In the genomic region with DNA sequence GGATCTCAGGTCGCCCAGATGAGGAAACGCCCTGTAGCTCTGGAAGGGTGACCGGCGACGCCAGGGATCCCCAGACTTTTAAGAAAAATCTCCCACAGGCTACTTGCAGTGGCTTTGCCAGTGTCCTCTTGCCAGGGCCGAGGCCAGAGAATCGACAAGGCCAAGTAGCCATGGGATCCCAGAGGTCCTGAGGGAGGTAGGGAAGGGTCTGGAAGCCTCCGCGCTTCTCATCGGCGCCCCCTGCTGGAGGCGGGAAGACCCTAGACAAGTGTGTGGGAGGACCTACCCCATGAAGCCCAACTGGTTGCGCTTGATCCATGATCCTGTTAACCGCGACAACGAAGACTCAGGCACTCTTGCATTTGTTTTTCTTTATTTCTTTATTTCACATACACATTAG, we compare ENCODE assay signal across 8 mouse cellular contexts. TPM values are rescaled to one million over a fixed set of nuclear protein-coding genes. Genes with fewer than 3 reads are reported as not detected.
A peak's percentile ranks its signal among the peaks of the same experiment; 100 is the strongest.
DNase-seq lines count a peak whose midpoint lies in the region; ATAC-seq lines count a peak whose summit lies in the region.

No protein-coding gene starts in this region.

- H3K27ac ChIP-seq in embryonic facial prominence, embryonic 13.5 days = no peak overlapping the region
- peak overlapping the region; percentile 91 for H3K27ac ChIP-seq in heart, embryonic 11.5 days (ENCODE audit: low read depth, low read length)
- no peak overlapping the region for H3K27ac ChIP-seq in kidney, embryonic 14.5 days (ENCODE audit: low read depth, low read length)
- H3K27ac ChIP-seq in lung, embryonic 16.5 days (ENCODE audit: low read length) = peak overlapping the region; percentile 62

- 6% methylated on average over 16 of the region's 16 CpGs for WGBS in embryonic facial prominence, embryonic 13.5 days
- 2% methylated on average over 16 of the region's 16 CpGs for WGBS in heart, embryonic 11.5 days (ENCODE audit: insufficient replicate concordance)
- WGBS in kidney, embryonic 14.5 days = 1% methylated on average over 16 of the region's 16 CpGs
- 12% methylated on average over 16 of the region's 16 CpGs for WGBS in lung, embryonic 16.5 days

- peaks cover 77% of the 10 kb centered on the region for H3K27me3 ChIP-seq in embryonic facial prominence, embryonic 13.5 days
- H3K27me3 ChIP-seq in heart, embryonic 11.5 days (ENCODE audit: control insufficient read depth, insufficient read depth, low read length) = peaks cover 66% of the 10 kb centered on the region
- peaks cover 75% of the 10 kb centered on the region for H3K27me3 ChIP-seq in kidney, embryonic 14.5 days (ENCODE audit: control insufficient read depth, insufficient read depth, low read length)
- H3K27me3 ChIP-seq in lung, embryonic 16.5 days (ENCODE audit: control insufficient read depth, insufficient read depth, low read depth, low read length) = peaks cover 7% of the 10 kb centered on the region

- ATAC-seq in CD4-positive, CD25-positive, alpha-beta regulatory T cell, adult 4 months = peak; percentile 60
- ATAC-seq in activated CD4-positive, CD25-positive, alpha-beta regulatory T cell, adult 4 months = peak; percentile 55
- no peak for ATAC-seq in embryonic facial prominence, embryonic 13.5 days (ENCODE audit: insufficient number of reproducible peaks, insufficient read depth, low FRiP score, low TSS enrichment, low read depth)
- 0 out of 2 replicates have a peak, but pooled peaks have one; percentile 24 for ATAC-seq in heart, embryonic 11.5 days (replicated peaks; ENCODE audit: insufficient number of reproducible peaks, low FRiP score, low TSS enrichment)
- 0 out of 2 replicates have a peak, but pooled peaks have one; percentile 21 for ATAC-seq in kidney, embryonic 14.5 days (ENCODE audit: low FRiP score, low TSS enrichment)
- no peak for ATAC-seq in lung, embryonic 16.5 days (ENCODE audit: low read depth)
- no peak for ATAC-seq in megakaryocyte progenitor cell, adult 5-6 weeks (replicated peaks; ENCODE audit: poor library complexity)

- peak overlapping the region; percentile 20 for H3K4me3 ChIP-seq in embryonic facial prominence, embryonic 13.5 days
- H3K4me3 ChIP-seq in heart, embryonic 11.5 days (ENCODE audit: low read depth, low read length) = peak overlapping the region; percentile 51
- peak overlapping the region; percentile 28 for H3K4me3 ChIP-seq in kidney, embryonic 14.5 days (ENCODE audit: low read length)
- peak overlapping the region; percentile 38 for H3K4me3 ChIP-seq in lung, embryonic 16.5 days (ENCODE audit: low read length)

- H3K4me1 ChIP-seq in embryonic facial prominence, embryonic 13.5 days = peaks cover 61% of the 10 kb centered on the region
- H3K4me1 ChIP-seq in heart, embryonic 11.5 days (ENCODE audit: control insufficient read depth, insufficient read depth, low read length) = peaks cover 57% of the 10 kb centered on the region
- peaks cover 43% of the 10 kb centered on the region for H3K4me1 ChIP-seq in kidney, embryonic 14.5 days (ENCODE audit: control insufficient read depth, insufficient read depth, low read length)
- H3K4me1 ChIP-seq in lung, embryonic 16.5 days (replicated peaks; ENCODE audit: control insufficient read depth, insufficient read depth, low read length) = peaks cover 47% of the 10 kb centered on the region

- H3K4me2 ChIP-seq in embryonic facial prominence, embryonic 13.5 days = peak overlapping the region; percentile 46
- peak overlapping the region; percentile 79 for H3K4me2 ChIP-seq in heart, embryonic 11.5 days
- peak overlapping the region; percentile 42 for H3K4me2 ChIP-seq in kidney, embryonic 14.5 days (replicated peaks; ENCODE audit: low read depth, low read length)
- H3K4me2 ChIP-seq in lung, embryonic 16.5 days (ENCODE audit: low read depth, low read length) = peak overlapping the region; percentile 60

- H3K36me3 ChIP-seq in embryonic facial prominence, embryonic 13.5 days = peaks cover 21% of the 10 kb centered on the region
- no peaks in the 10 kb centered on the region for H3K36me3 ChIP-seq in heart, embryonic 11.5 days (ENCODE audit: control insufficient read depth, insufficient read depth, low read length)
- peaks cover 3% of the 10 kb centered on the region for H3K36me3 ChIP-seq in kidney, embryonic 14.5 days (ENCODE audit: control insufficient read depth, insufficient read depth, low read length)
- H3K36me3 ChIP-seq in lung, embryonic 16.5 days (ENCODE audit: control insufficient read depth, insufficient read depth, low read length) = no peaks in the 10 kb centered on the region

- H3K9me3 ChIP-seq in embryonic facial prominence, embryonic 13.5 days = no peaks in the 10 kb centered on the region
- H3K9me3 ChIP-seq in heart, embryonic 11.5 days (replicated peaks; ENCODE audit: control insufficient read depth, low read length) = no peaks in the 10 kb centered on the region
- no peaks in the 10 kb centered on the region for H3K9me3 ChIP-seq in kidney, embryonic 14.5 days (ENCODE audit: control insufficient read depth, low read length)
- H3K9me3 ChIP-seq in lung, embryonic 16.5 days (ENCODE audit: control insufficient read depth, low read length) = no peaks in the 10 kb centered on the region

- peak; percentile 83 for DNase-seq in right cerebral cortex, postnatal 4 days

- no peak overlapping the region for H3K9ac ChIP-seq in embryonic facial prominence, embryonic 13.5 days
- H3K9ac ChIP-seq in heart, embryonic 11.5 days (ENCODE audit: low read depth, low read length) = peak overlapping the region; percentile 72
- H3K9ac ChIP-seq in kidney, embryonic 14.5 days (ENCODE audit: low read depth, low read length) = peak overlapping the region; percentile 34; the same call in 1 of the 2 replicates
- H3K9ac ChIP-seq in lung, embryonic 16.5 days (ENCODE audit: low read length) = peak overlapping the region; percentile 42; the same call in 1 of the 2 replicates

RNA-seq across cellular contexts. Expression of a gene that starts 3.1 kb away (rescaled TPM):
- polyA plus RNA-seq in CD4-positive, CD25-positive, alpha-beta regulatory T cell, adult 4 months (2017; shearing (Covaris generic)) = 1 to 10 TPM; 2.0 to 2.6 TPM
- polyA plus RNA-seq in activated CD4-positive, CD25-positive, alpha-beta regulatory T cell, adult 4 months (2017; shearing (Covaris generic)) = 1 to 10 TPM in 1 of 2 experiments, under 1 TPM in 1; 0.85 to 1.2 TPM
- polyA plus RNA-seq in embryonic facial prominence, embryonic 13.5 days (2015; fragmentation: Nextera tagmentation; extraction: Ambion mirVana) = 4.8 and 4.9 TPM in 2 replicates
- polyA plus RNA-seq in heart, embryonic 11.5 days (2014; fragmentation: Nextera tagmentation; extraction: Ambion mirVana) = 19.5 and 22.9 TPM in 2 replicates
- 6.3 and 8.9 TPM in 2 replicates for polyA plus RNA-seq in kidney, embryonic 14.5 days (2014; fragmentation: Nextera tagmentation; extraction: Ambion mirVana)
- polyA plus RNA-seq in lung, embryonic 16.5 days (2015; fragmentation: Nextera tagmentation; extraction: Ambion mirVana) = 11.4 and 12.5 TPM in 2 replicates
- total RNA-seq in megakaryocyte progenitor cell, adult 5-6 weeks (2015) = 56.3 and 72.0 TPM in 2 replicates
- 58.0 and 65.6 TPM in 2 replicates for total RNA-seq in megakaryocyte progenitor cell, adult 5-6 weeks (2017)

RNA-seq across cellular contexts. Expression of a gene that starts 16.7 kb away (rescaled TPM):
- 1 to 10 TPM; 8.1 to 9.1 TPM for polyA plus RNA-seq in CD4-positive, CD25-positive, alpha-beta regulatory T cell, adult 4 months (2017; shearing (Covaris generic))
- polyA plus RNA-seq in activated CD4-positive, CD25-positive, alpha-beta regulatory T cell, adult 4 months (2017; shearing (Covaris generic)) = 10 to 100 TPM in 1 of 2 experiments, 1 to 10 TPM in 1; 9.4 to 12.5 TPM
- polyA plus RNA-seq in embryonic facial prominence, embryonic 13.5 days (2015; fragmentation: Nextera tagmentation; extraction: Ambion mirVana) = 16.3 and 16.6 TPM in 2 replicates
- polyA plus RNA-seq in heart, embryonic 11.5 days (2014; fragmentation: Nextera tagmentation; extraction: Ambion mirVana) = 19.1 and 19.6 TPM in 2 replicates
- polyA plus RNA-seq in kidney, embryonic 14.5 days (2014; fragmentation: Nextera tagmentation; extraction: Ambion mirVana) = 28.1 and 33.1 TPM in 2 replicates
- 16.9 and 19.5 TPM in 2 replicates for polyA plus RNA-seq in lung, embryonic 16.5 days (2015; fragmentation: Nextera tagmentation; extraction: Ambion mirVana)
- 71.6 and 77.1 TPM in 2 replicates for total RNA-seq in megakaryocyte progenitor cell, adult 5-6 weeks (2015)
- total RNA-seq in megakaryocyte progenitor cell, adult 5-6 weeks (2017) = 50.9 and 53.5 TPM in 2 replicates

RNA-seq across cellular contexts. Expression of a gene that starts 18.2 kb away (rescaled TPM):
- polyA plus RNA-seq in CD4-positive, CD25-positive, alpha-beta regulatory T cell, adult 4 months (2017; shearing (Covaris generic)) = 10 to 100 TPM; 45.0 to 60.3 TPM
- 10 to 100 TPM; 32.6 to 49.8 TPM for polyA plus RNA-seq in activated CD4-positive, CD25-positive, alpha-beta regulatory T cell, adult 4 months (2017; shearing (Covaris generic))
- 71.3 and 78.6 TPM in 2 replicates for polyA plus RNA-seq in embryonic facial prominence, embryonic 13.5 days (2015; fragmentation: Nextera tagmentation; extraction: Ambion mirVana)
- 49.7 and 51.6 TPM in 2 replicates for polyA plus RNA-seq in heart, embryonic 11.5 days (2014; fragmentation: Nextera tagmentation; extraction: Ambion mirVana)
- polyA plus RNA-seq in kidney, embryonic 14.5 days (2014; fragmentation: Nextera tagmentation; extraction: Ambion mirVana) = 65.4 and 82.3 TPM in 2 replicates
- 54.7 and 58.8 TPM in 2 replicates for polyA plus RNA-seq in lung, embryonic 16.5 days (2015; fragmentation: Nextera tagmentation; extraction: Ambion mirVana)
- total RNA-seq in megakaryocyte progenitor cell, adult 5-6 weeks (2015) = 56.0 and 64.4 TPM in 2 replicates
- total RNA-seq in megakaryocyte progenitor cell, adult 5-6 weeks (2017) = 82.2 and 84.4 TPM in 2 replicates

RNA-seq across cellular contexts. Expression of a gene that starts 18.5 kb away (rescaled TPM):
- polyA plus RNA-seq in CD4-positive, CD25-positive, alpha-beta regulatory T cell, adult 4 months (2017; shearing (Covaris generic)) = 10 to 100 TPM; 24.3 to 28.6 TPM
- 10 to 100 TPM; 20.2 to 37.5 TPM for polyA plus RNA-seq in activated CD4-positive, CD25-positive, alpha-beta regulatory T cell, adult 4 months (2017; shearing (Covaris generic))
- polyA plus RNA-seq in embryonic facial prominence, embryonic 13.5 days (2015; fragmentation: Nextera tagmentation; extraction: Ambion mirVana) = 6.1 and 6.2 TPM in 2 replicates
- 3.4 and 5.4 TPM in 2 replicates for polyA plus RNA-seq in heart, embryonic 11.5 days (2014; fragmentation: Nextera tagmentation; extraction: Ambion mirVana)
- 1.7 and 2.8 TPM in 2 replicates for polyA plus RNA-seq in kidney, embryonic 14.5 days (2014; fragmentation: Nextera tagmentation; extraction: Ambion mirVana)
- 3.1 and 3.7 TPM in 2 replicates for polyA plus RNA-seq in lung, embryonic 16.5 days (2015; fragmentation: Nextera tagmentation; extraction: Ambion mirVana)
- total RNA-seq in megakaryocyte progenitor cell, adult 5-6 weeks (2015) = 12.2 and 15.2 TPM in 2 replicates
- total RNA-seq in megakaryocyte progenitor cell, adult 5-6 weeks (2017) = 3.7 and 8.5 TPM in 2 replicates

RNA-seq across cellular contexts. Expression of a gene that starts 41.7 kb away (rescaled TPM):
- 10 to 100 TPM; 39.5 to 42.6 TPM for polyA plus RNA-seq in CD4-positive, CD25-positive, alpha-beta regulatory T cell, adult 4 months (2017; shearing (Covaris generic))
- polyA plus RNA-seq in activated CD4-positive, CD25-positive, alpha-beta regulatory T cell, adult 4 months (2017; shearing (Covaris generic)) = 10 to 100 TPM; 54.7 to 56.1 TPM
- 64.3 and 67.6 TPM in 2 replicates for polyA plus RNA-seq in embryonic facial prominence, embryonic 13.5 days (2015; fragmentation: Nextera tagmentation; extraction: Ambion mirVana)
- 52.3 and 55.9 TPM in 2 replicates for polyA plus RNA-seq in heart, embryonic 11.5 days (2014; fragmentation: Nextera tagmentation; extraction: Ambion mirVana)
- 81.9 and 88.9 TPM in 2 replicates for polyA plus RNA-seq in kidney, embryonic 14.5 days (2014; fragmentation: Nextera tagmentation; extraction: Ambion mirVana)
- polyA plus RNA-seq in lung, embryonic 16.5 days (2015; fragmentation: Nextera tagmentation; extraction: Ambion mirVana) = 83.2 and 87.4 TPM in 2 replicates
- 43.5 and 61.9 TPM in 2 replicates for total RNA-seq in megakaryocyte progenitor cell, adult 5-6 weeks (2015)
- total RNA-seq in megakaryocyte progenitor cell, adult 5-6 weeks (2017) = 34.4 and 49.8 TPM in 2 replicates

Comparison
In these comparisons a context has a peak if more than half of its experiments do, and no peak if none do; other contexts are left out.
1. ATAC-seq: peak in CD4-positive, CD25-positive, alpha-beta regulatory T cell, adult 4 months (single experiment), activated CD4-positive, CD25-positive, alpha-beta regulatory T cell, adult 4 months (single experiment), heart, embryonic 11.5 days (single experiment) and kidney, embryonic 14.5 days (single experiment); none in embryonic facial prominence, embryonic 13.5 days (single experiment), lung, embryonic 16.5 days (single experiment) and megakaryocyte progenitor cell, adult 5-6 weeks (single experiment).
2. H3K27ac ChIP-seq: peak in heart, embryonic 11.5 days (single experiment) and lung, embryonic 16.5 days (single experiment); none in embryonic facial prominence, embryonic 13.5 days (single experiment) and kidney, embryonic 14.5 days (single experiment).
3. Peak in every context shown above with its lines, with median percentiles within 50 percentile points of each other: H3K4me2 ChIP-seq and H3K4me3 ChIP-seq.